Mouse (Mus musculus) left cerebral cortex, adult 6 months (tissue): ENCODE results near the gene Col10a1. TPM values are rescaled to one million over a fixed set of nuclear protein-coding genes. Genes with fewer than 3 reads are reported as not detected.

Source experiments
- long read RNA-seq, 2 experiments: library from polyadenylated mRNA; unstranded; transcript quantifications; one replicate each; pipeline ENCODE4 v2.0.0; 2019 to 2020
- polyA plus RNA-seq: library from polyadenylated mRNA; unstranded; fragments of <200 nt; fragmentation: Nextera tagmentation; gene quantifications from 2 replicates; pipeline ENCODE4 v1.2.3, GENCODE M21; 2021

The Col10a1 gene
- polyA plus RNA-seq, result 0.10 and 0.12 TPM in 2 replicates
- long read RNA-seq, experiment 1, partial matches to known transcripts, result 0 of 1 reads
- long read RNA-seq, experiment 1, other reads (novel, unspliced or antisense), result 0 of 1 reads
- long read RNA-seq, experiment 2, result 0 reads

GRCm38 (mm10) chr10:34389681-34390080 lies at the start of gene Col10a1:
Gene Col10a1 (plus strand): TSS chr10:34389981.

GRCm38 (mm10) chr10:34418204-34418756 lies 28.5 kb downstream of the Col10a1 start, which contains the start of gene Nt5dc1:
Gene Nt5dc1 (minus strand): TSS chr10:34418552.

Other genes with a start within 250 kb of the Col10a1 start
- gene Dse, start 182.3 kb upstream of the Col10a1 start, polyA plus RNA-seq, result 1.4 TPM in 2 replicates
- 167 and 176 TPM in 2 replicates for gene Tspyl1, start 107.8 kb upstream of the Col10a1 start, polyA plus RNA-seq
- gene Tspyl4, start 92.5 kb upstream of the Col10a1 start, polyA plus RNA-seq, result 218 and 252 TPM in 2 replicates
- gene Nt5dc1, start 28.6 kb downstream of the Col10a1 start, polyA plus RNA-seq, result 1.6 and 1.8 TPM in 2 replicates
- gene Frk, start 93.4 kb downstream of the Col10a1 start, polyA plus RNA-seq, result 0.13 and 0.23 TPM in 2 replicates